Mouse (Mus musculus): ENCODE data around the gene Bcam. TPM values are rescaled to one million over a fixed set of nuclear protein-coding genes. Genes with fewer than 3 reads are reported as not detected.

Gene Bcam
- total RNA-seq, 2 experiments from 2014 or later: 210 to 232 TPM

DNA sequence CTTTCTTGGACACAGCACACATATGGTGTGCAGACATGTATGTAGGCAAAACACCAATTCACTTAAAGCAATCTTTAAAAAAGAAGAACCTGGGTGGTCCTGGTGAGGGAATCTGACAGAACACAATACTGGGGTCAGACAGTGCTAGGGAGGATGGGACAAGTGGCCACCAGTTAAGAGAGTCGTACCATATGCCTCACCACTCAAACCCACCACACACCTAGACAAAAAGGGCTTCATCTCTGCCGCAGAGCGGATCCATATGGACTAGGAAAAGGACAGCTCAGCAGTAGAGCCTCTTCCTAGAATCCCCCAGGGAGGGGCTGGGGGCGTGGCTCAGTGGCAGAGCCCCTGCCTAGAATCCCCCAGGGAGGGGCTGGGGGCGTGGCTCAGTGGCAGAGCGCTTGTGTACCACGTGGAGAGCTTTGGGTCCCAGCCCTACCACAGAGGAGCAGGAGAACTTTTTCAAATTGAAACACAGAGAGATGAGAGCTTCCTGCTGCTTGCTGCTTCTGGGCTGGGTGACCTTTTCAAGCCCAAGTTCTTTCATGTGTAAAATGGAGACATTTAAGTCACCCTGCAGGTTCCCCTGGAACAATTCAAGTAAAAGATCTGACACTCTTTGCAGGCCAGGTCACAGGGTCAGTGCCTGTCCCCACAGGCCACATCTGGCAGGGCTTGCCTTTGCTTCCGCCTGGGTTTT lies 29.3 kb downstream of the Bcam start:
- intact Hi-C loops (cut with DNase I): loop anchor here (5.0 kb wide), 1 partner anchor 39 kb away; no protein-coding TSS in a partner anchor
- no peak for DNase-seq

DNA sequence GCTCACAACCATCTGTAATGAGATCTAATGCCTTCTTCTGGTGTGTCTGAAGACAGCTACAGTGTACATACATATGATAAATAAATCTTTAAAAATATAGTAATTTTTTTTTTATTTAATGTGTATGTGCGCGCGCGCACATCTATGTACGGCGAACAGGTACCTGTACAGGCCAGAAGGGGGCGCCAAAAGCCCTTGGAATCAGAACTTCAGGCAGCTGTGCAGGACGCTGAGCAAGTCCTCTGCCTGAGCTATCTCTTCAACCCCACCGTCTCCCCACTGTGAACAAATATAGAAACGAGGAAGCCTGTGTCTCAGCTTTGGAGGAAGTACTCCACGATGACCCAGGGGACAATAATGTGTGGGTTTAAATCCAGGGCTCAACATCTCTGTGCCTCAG lies 30.5 kb downstream of the Bcam start:
- intact Hi-C loops (cut with DNase I): loop anchor here (5.0 kb wide), 1 partner anchor 38 kb away; no protein-coding TSS in a partner anchor
- DNase-seq: no peak

DNA sequence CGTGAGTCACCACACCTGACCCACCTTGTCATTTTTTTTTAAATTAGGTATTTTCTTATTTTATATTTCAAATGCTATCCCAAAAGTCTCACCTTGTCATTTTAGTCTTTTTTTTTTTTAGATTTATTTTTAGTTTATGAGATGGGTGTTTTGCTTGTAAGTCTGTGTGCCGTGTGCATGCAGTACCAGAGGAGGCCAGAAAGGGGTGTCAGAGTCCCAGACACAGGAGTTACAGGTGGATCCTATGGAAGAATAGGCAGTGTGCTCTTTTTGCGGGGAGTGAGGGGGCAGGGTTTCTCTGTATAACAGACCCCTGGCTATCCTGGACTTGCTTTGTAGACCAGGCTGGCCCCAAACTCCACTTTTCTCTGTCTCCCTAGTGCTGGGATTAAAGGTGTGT lies 32.0 kb downstream of the Bcam start:
- no peak for DNase-seq
- intact Hi-C loops (cut with DNase I): no loop called here

DNA sequence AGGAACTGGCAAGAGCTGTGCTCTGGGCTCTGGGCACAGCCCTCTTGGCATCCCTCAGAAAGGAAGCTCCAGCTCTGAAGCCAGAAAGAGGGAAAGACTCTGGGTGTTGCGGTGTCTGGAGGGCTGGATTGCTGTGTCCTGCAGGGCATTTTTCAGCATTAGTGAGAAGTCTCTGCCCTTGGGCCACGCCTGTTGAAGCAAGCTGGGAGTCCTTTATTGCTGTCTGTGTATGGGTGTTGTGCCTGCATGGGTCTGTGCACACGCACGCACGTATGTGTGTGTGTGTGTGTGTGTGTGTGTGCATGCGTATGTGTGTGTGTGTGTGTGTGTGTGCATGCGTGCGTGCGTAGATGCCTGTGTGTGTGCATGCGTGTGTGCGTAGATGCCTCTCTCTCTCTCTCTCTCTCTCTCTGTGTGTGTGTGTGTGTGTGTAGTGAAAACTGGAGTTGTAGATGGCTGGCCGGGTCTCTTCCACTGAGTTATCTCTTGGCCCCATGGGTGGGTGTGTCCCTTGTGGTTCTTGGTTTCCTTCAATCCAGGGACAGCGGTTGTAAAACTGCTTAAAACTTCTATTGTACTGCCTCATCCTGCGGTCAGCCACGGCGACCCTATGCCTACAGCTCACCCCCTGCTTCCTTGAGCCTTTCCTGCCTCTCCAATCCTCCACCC lies 34.3 kb downstream of the Bcam start:
- intact Hi-C loops (cut with DNase I): no loop called here
- no peak for DNase-seq

DNA sequence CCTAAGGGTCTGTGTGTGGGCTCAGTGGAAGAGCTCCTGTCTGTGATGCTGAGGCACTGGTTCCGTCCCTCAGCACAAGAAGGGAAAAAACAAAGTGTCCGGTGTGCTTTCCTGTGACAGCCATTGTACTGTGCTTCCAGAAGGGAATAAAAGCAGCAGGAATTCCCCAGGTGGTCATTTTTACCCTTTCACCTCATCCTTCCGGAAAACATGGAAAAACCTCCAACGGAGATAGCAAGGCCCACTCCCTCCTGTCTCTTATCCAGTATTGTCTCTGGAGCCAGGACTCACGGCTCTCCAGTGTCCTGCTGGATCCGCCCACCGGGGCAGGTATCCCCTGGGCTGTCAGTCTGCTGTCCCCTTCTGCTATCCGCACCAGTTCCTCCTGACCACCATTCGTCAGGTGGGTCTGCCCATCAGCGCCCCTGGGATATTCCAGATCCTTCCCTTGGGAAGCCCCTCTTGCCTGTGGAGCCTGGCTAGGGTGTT lies 36.6 kb downstream of the Bcam start:
- DNase-seq: no peak
- intact Hi-C loops (cut with DNase I): no loop called here

DNA sequence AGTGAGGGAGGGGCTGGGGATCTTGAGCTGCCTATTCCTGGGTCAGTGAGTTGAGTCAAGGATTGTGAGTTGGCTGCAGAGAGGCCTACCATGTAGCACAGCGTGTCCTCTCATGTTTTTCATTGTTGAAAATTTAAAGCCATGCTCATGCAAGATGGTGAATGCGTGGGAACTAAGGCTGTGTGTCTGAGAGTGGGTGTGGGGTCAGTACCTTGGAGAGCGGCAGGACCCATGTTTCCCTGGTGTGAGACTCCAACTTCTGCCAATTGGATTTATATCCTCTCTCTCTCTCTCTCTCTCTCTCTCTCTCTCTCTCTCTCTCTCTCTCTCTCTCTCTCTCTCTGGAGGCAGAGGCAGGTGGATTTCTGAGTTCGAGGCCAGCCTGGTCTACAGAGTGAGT lies 44.3 kb downstream of the Bcam start:
- intact Hi-C loops (cut with DNase I): no loop called here
- DNase-seq: no peak

DNA sequence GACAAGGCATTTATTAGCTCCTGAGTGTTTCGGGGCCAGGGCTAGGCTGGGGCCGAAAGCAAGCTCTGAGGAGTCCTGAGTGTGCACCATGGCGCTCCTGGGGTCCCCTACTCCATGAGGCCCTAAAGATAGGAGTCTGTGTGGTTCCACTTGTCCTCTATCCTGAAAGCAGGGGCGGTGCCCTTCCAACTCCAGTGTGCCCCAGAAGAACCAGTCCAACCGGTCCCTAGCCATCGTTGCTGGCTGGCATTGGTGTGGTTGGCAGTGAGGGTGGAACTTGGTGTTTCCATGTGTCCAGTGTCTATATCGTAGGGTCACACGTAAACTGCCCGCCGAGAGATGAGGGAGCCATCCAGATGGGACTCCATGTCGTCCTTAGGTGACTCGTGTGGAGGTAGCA lies 46.6 kb downstream of the Bcam start:
- intact Hi-C loops (cut with DNase I): no loop called here
- no peak for DNase-seq

DNA sequence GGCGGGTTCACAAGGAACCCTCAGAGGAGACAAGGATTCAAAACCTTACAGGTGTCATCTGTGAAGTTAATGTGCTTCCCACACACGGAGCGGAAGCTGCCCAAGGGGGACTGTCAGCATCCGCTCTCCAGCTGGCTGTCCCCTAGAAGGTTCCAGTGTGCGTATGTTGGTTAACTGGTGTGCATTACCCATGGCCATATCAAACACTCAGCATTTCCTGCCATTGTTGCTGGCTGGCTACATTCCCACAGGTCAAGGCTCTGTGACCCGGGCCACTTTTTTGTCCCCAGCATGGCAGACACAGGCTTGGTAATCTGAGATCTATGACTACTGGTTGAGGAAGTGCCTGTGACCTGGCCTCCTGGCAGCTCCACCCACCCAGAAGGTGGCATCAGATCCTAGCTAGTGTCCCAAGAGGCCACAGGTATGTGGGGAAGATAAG lies 48.0 kb downstream of the Bcam start:
- intact Hi-C loops (cut with DNase I): no loop called here
- peak; percentile 64 to 73 for DNase-seq

DNA sequence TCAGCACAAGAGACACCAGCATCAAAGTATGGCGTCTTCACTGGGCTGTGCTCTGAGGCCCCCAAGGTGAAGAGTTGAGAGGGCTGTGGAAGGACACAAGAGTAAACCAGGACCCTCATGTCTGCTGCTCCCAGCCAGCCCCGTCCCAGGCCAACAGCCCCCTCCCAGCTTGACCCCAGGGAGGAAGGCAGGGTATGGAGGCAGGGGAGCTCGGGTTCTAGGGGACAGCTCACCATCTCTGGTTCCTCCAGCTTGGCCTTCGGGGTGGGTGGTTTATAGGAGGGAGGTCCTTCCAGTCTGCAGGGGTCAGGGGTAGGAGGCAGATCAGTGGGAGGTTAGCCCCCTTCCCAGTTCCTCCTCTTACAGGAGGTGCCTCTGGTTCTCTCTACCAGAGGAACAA lies 51.6 kb downstream of the Bcam start:
- intact Hi-C loops (cut with DNase I): no loop called here
- no peak for DNase-seq

DNA sequence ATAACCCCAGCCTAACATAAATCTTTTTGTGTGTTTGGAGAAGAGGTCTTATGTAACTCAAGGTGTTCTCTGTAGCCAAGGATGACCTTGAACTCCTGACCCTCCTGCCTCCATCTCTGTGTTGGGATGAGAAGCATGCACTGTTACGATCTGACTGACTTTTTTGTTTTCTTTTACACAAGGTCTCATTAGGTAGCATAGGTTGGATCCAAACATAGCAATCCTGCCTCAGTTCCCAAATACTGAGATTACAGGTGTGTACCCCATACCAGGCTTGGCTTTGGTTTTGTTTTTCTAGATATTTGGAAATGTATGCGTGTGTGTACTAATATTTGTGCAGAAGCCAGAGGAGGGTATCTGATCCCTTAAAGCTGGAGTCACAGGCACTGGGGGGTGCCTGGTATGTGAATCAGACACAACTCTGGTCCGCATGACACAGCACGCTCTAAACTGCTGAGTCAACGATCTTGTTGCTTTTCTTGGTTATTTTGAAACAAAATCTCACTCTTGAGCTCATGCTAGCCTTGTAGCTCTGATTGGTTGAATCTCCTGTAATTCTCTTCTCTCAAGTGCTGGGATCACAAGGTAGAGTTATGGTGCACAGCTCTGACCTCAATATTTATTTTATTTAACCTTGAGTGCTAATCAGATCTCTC lies 52.4 kb downstream of the Bcam start:
- DNase-seq: no peak
- intact Hi-C loops (cut with DNase I): no loop called here

DNA sequence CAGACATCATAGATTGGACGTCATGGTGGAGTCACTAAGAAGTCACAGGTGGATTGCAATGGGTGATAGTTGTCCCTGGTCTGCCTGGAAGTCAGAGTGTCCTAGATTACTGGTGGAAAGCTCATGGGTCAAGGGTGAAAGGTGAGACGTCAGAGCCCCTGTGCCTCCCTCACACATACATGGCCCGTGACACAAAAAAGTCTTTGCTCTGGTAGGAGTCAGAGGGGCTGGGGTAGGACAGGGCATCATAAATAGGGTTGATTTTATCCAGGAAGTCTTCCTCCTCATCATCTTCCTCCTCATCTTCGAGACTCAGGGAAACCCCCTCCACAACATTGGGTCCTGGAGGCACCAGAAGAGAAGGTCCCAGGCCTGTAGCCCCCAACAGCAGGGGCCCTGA lies 53.5 kb downstream of the Bcam start:
- no peak for DNase-seq
- intact Hi-C loops (cut with DNase I): no loop called here

DNA sequence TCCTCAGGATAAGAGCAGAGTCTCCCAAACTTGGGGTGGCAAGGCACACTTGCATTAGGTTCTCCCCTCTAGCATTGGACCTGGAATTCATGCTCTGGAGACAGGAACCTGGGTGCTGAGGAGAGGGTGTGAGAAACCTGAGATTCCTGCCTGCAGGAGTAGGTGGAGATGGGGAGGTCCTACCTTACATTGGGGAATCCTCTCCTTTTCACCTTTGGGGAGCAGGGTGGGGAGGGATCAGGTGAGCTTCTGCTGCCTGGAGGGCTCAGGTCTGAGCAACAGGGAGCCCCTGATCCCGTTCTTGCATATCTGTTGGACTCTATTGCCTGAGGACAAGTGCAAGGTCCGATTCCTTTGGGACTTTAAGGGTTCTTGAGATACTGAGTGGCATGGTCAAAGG lies 54.0 kb downstream of the Bcam start:
- no peak for DNase-seq
- intact Hi-C loops (cut with DNase I): loop anchor here (1.0 kb wide), 1 partner anchor 32 kb away; no protein-coding TSS in a partner anchor

DNA sequence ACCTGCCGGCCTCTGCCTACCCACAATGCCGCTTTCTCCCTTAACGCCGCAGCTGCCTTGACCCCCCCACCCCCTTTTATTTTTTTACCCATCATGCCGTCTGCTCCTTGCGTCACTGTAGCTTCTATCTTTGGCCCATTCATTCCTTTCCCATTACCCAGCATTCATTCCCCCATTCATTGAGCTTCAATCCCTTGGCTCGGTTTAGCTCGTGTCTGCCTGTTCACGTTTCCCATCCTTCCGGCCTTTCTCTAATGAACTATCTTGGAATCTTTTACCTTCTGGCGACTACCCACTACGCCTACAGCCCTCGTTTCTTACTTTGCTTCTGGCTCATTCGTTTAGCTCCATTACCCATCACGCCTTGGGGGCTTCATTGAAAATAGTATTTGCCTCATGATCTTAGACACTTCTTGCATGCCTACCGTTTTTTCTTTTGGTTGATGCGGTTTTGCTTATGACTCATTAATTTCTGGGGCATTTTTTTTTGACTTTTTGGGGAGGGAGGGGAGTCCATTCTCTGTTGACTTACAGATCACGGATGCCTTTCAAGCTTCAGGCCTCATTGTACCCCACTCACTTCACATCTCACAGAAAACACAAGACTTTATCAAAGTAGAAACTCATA lies 54.6 kb downstream of the Bcam start:
- intact Hi-C loops (cut with DNase I): loop anchor here (1.0 kb wide), 1 partner anchor 33 kb away; no protein-coding TSS in a partner anchor
- no peak for DNase-seq

DNA sequence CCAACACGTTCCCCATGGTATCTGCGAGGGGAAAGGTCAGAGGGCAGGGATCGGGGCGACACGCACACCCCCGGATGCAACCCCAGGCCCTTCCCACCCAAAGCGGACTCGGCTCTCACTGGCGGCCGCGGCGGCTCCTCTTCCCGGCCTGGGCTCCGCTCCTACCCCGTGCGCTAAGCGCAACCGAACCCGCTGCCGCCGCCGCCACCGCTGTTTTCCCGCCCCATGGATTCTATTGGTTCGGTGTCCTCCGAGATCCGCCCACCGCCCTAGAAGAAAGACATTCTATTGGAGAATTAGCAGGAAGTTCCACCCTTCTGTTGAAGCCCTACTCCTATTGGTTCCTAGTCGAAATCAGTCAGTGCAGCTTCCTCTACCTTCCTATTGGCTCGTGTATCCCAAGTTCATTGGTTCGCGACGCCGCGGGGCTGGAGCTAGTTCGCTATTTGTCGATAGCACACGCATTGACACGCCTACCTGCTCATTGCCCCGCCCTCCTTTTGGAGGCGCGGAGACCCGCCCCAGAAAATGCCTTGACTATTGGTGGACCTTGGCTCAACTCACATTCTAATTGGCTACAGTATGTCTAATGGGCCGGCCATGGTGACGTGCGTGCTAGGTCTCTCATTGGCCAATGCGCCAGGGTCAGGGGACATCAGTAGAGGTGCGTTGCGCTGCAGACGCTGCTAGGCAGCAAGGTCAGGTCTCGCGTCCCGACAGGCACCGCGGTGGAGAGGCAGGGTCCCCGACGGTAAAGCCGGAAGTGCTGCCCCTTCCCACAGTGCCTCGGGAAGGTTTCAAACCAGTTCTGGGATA lies 55.4 kb downstream of the Bcam start, which contains the start of gene Tomm40:
Gene Tomm40, minus strand, starts transcription at position 200 of the 816 bp plus-strand sequence.
- DNase-seq: peak; percentile 94 to 95
- intact Hi-C loops (cut with DNase I): loop anchor here (1.0 kb wide), 1 partner anchor 34 kb away; no protein-coding TSS in a partner anchor

DNA sequence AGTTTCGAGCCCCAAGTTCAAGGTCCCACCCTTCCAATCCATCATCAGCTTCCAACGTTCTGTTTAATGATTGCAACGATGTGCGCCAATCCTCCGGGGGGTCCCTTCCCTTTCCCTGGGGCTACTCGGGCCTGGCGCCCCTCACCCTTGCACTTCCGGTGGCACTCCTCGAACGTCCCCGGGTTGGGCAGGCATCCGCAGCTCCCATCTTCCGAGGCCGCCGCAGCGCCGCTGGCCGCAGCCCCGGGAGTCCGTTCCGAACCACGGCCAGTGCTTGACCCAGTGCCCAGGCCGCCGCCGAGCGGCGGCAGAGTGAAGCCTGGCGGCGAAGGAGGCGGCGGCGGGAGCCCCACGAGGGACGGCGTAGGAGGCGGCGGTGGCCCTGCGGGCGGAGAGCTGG lies 56.0 kb downstream of the Bcam start:
- DNase-seq: no peak
- intact Hi-C loops (cut with DNase I): no loop called here

DNA sequence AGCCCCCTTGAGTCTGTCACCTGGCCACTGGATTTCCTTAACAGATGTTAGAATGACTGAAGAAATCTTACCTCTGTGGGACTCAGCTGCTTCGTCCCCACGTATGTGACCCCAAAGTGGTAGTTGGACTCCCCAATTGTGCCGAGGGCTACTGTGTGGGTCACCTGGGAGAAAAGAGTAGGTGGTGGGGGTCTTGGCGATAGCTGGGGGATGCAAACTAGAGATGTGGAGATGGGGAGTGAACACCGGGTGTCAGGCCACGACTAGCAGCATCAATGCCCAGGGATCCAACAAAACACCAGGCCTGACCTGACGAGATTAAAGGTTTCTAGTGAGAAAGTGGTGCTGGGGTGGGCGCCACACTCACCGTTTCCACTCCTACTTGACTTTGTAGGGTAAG lies 57.2 kb downstream of the Bcam start:
- DNase-seq: no peak
- intact Hi-C loops (cut with DNase I): loop anchor here (2.0 kb wide), 1 partner anchor 45 kb away; no protein-coding TSS in a partner anchor

DNA sequence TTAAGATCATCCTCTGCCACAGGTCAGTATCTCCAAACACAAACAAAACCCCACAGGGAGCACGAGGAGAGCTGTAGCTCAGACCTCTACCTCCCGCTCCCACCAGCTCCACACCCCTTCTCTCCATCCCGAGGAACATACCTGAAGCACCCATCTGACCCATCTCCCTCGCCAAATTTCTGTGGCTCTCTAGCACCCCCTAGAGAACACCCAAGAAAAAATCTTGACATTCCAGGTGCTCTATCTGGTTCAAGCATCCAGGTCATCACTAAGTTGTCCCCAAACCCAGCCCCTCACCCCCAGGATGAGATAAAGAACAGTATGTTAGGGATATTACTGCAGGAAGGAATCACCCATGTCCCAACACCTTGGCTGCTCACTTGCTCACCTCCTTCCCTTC lies 57.6 kb downstream of the Bcam start:
- intact Hi-C loops (cut with DNase I): loop anchor here (2.0 kb wide), 1 partner anchor 44 kb away; no protein-coding TSS in a partner anchor
- no peak for DNase-seq

DNA sequence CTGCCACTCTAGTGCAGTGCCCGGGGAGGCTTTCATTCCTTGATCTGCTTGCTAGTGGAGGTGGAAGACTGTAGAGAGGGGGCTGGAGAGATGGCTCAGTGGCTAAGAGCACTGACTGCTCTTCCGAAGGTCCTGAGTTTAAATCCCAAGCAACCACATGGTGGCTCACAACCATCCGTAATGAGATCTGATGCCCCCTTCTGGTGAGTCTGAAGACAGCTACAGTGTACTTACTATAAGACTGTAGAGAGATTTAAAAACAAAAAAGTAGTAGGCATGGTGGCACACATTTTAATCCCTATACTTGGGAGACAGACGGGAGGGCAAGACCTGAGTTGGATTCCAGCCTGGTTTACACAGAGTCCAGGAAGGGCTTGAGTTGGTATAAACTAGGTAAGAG lies 58.4 kb downstream of the Bcam start:
- DNase-seq: no peak
- intact Hi-C loops (cut with DNase I): loop anchor here (2.0 kb wide), 1 partner anchor 44 kb away; no protein-coding TSS in a partner anchor

DNA sequence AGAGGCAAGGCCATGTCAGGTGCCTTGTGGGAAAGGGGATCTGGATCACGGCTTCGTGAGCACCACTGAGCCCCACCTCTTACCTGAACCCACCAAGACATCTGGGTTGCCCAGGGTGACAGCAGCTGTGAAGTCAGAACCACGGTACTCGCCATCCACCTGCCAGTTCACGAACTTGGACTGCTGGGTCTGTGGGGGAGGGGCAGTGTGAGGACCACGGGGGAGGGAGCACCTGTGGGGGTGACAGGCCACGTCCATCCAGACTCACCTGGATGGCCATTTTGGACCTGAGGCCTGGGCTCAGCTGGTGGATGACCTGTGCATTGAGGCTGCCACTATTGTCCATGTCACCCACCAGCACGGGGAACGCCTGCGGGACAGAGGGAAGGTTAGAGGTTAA lies 60.2 kb downstream of the Bcam start:
- intact Hi-C loops (cut with DNase I): no loop called here
- DNase-seq: no peak

Measured in heart, postnatal 36 days (tissue).